Mouse (Mus musculus) cortical plate, adult 2 months (tissue): ENCODE measurements at regions not wholly inside any gene's neighbourhood (a gene's known extent, or its start where the extent isn't known, plus 50 kb on each side); places are given as distances from the start of the nearest gene placed in this dataset.

Experiments
- CTCF ChIP-seq: fragments of 200-500 bp; IDR thresholded peaks from 2 replicates; pipeline ENCODE4 v1.5.1; 2011; ENCODE audit warnings: mild to moderate bottlenecking, control low read depth, low read length; ENCODE audit not compliant: insufficient read depth; ENCODE audit errors: extremely low read depth
- POLR2A ChIP-seq: fragments of 200-500 bp; IDR thresholded peaks from 2 replicates; pipeline ENCODE4 v1.6.1; 2011; ENCODE audit warnings: mild to moderate bottlenecking, low read length, control low read depth; ENCODE audit not compliant: insufficient read depth; ENCODE audit errors: extremely low read depth

- TF ChIP-seq CTCF (no peak), POLR2A (no peak)
Measured at GRCm38 (mm10) chr8:89372761-89373160, 328.8 kb upstream of the Sall1 start.
